Mouse (Mus musculus) liver, embryonic 11.5 days (tissue): ENCODE data around the gene Gm11232. TPM values are rescaled to one million over a fixed set of nuclear protein-coding genes. Genes with fewer than 3 reads are reported as not detected.

Experiments
- ATAC-seq: fragments of 200-750 bp; cut with Nextera tagmentation; replicated peaks from 2 replicates; pipeline ENCODE4 v1.8.0; 2017; ENCODE audit warnings: moderate number of reproducible peaks, mild to moderate bottlenecking, moderate TSS enrichment, moderate library complexity; ENCODE audit not compliant: low FRiP score
- DNase-seq: peaks from one replicate; pipeline ENCODE4 v3.0.0-alpha.2; 2017; ENCODE audit warnings: low spot score
- H3K27ac ChIP-seq: fragments of 300-500 bp; sonication (generic); 2 replicates; pipeline ENCODE4 v1.5.1; 2014; ENCODE audit warnings: mild to moderate bottlenecking, low read depth, low read length, control low read depth
- H3K27me3 ChIP-seq: fragments of 300-500 bp; sonication (generic); replicated peaks from 2 replicates; pipeline ENCODE4 v1.6.1; 2014; ENCODE audit warnings: low read length, mixed read lengths; ENCODE audit not compliant: control insufficient read depth, insufficient read depth
- H3K36me3 ChIP-seq: fragments of 300-500 bp; sonication (generic); 2 replicates; pipeline ENCODE4 v1.6.1; 2014; ENCODE audit warnings: mild to moderate bottlenecking, low read length, moderate library complexity, mixed read lengths; ENCODE audit not compliant: control insufficient read depth, insufficient read depth
- H3K4me1 ChIP-seq: fragments of 300-500 bp; sonication (generic); replicated peaks from 2 replicates; pipeline ENCODE4 v1.6.1; 2014; ENCODE audit warnings: low read length, mixed read lengths; ENCODE audit not compliant: control insufficient read depth, insufficient read depth
- H3K4me2 ChIP-seq: fragments of 300-500 bp; sonication (generic); 2 replicates; pipeline ENCODE4 v1.6.1; 2014; ENCODE audit warnings: mild to moderate bottlenecking, control low read depth, moderate library complexity
- H3K4me3 ChIP-seq: fragments of 300-500 bp; sonication (generic); 2 replicates; pipeline ENCODE4 v1.5.1; 2014; ENCODE audit warnings: low read depth, low read length, control low read depth
- H3K9ac ChIP-seq: fragments of 300-500 bp; sonication (generic); 2 replicates; pipeline ENCODE4 v1.6.1; 2014; ENCODE audit warnings: low read depth, low read length, control low read depth
- H3K9me3 ChIP-seq: fragments of 300-500 bp; sonication (generic); 2 replicates; pipeline ENCODE4 v1.6.1; 2016; ENCODE audit warnings: low read length, inconsistent platforms, mixed read lengths; ENCODE audit not compliant: control insufficient read depth
- WGBS: fragments of 180-500 bp; shearing (Covaris S2); extraction: QIAGEN DNeasy Blood & Tissue Kit; methylation state at CpG from one replicate; pipeline ENCODE4 v1.1.7; 2014; 5-methylcytosine and 5-hydroxymethylcytosine counted together
- polyA plus RNA-seq: library from polyadenylated mRNA; unstranded; fragments of >200 nt; fragmentation: Nextera tagmentation; extraction: Ambion mirVana; gene quantifications from 2 replicates; pipeline ENCODE4 v1.2.1, GENCODE M21; 2014

Gene Gm11232
- polyA plus RNA-seq, 1 experiment from 2014 or later, result not detected

GRCm38 (mm10) chr4:71727611-71728010 is 30.2 kb downstream of the Gm11232 start:
- no peak for DNase-seq
- Histone ChIP-seq H3K9ac (no peak overlapping the region), H3K4me2 (no peak overlapping the region), H3K9me3 (no peaks in the 10 kb centered on the region), H3K27ac (no peak overlapping the region), H3K36me3 (no peaks in the 10 kb centered on the region), H3K4me3 (no peak overlapping the region), H3K27me3 (no peaks in the 10 kb centered on the region), H3K4me1 (no peaks in the 10 kb centered on the region)
- no peak for ATAC-seq
- 62% methylated on average over 2 of the region's 2 CpGs for WGBS

GRCm38 (mm10) chr4:71727056-71727455 is 30.7 kb downstream of the Gm11232 start:
- DNase-seq, result no peak
- Histone ChIP-seq H3K36me3 (no peaks in the 10 kb centered on the region), H3K4me2 (no peak overlapping the region), H3K27ac (no peak overlapping the region), H3K4me3 (no peak overlapping the region), H3K27me3 (no peaks in the 10 kb centered on the region), H3K9ac (no peak overlapping the region), H3K9me3 (no peaks in the 10 kb centered on the region), H3K4me1 (no peaks in the 10 kb centered on the region)
- 83% methylated on average over 4 of the region's 4 CpGs for WGBS
- no peak for ATAC-seq

- H3K9me3 ChIP-seq, result no peaks in the 10 kb centered on the region
- WGBS, result 49% methylated on average over 2 of the region's 2 CpGs
- no peak overlapping the region for H3K9ac ChIP-seq
- no peaks in the 10 kb centered on the region for H3K36me3 ChIP-seq
- H3K27me3 ChIP-seq, result no peaks in the 10 kb centered on the region
- DNase-seq (no peak), ATAC-seq (no peak)
- no peak overlapping the region for H3K4me3 ChIP-seq
- H3K4me2 ChIP-seq, result no peak overlapping the region
- no peaks in the 10 kb centered on the region for H3K4me1 ChIP-seq
- no peak overlapping the region for H3K27ac ChIP-seq
These were observed 31.9 kb downstream of the Gm11232 start for GRCm38 (mm10) chr4:71725889-71726288.
